Mouse (Mus musculus): ENCODE results near the gene Tnfsf10.
A peak's percentile ranks its signal among the peaks of the same experiment; 100 is the strongest.
"Not testable (repeated sequence)": the region's sequence is repeated elsewhere in the genome, so short reads cannot be mapped to it uniquely, and the experiment has no call there.

Gene Tnfsf10

DNA sequence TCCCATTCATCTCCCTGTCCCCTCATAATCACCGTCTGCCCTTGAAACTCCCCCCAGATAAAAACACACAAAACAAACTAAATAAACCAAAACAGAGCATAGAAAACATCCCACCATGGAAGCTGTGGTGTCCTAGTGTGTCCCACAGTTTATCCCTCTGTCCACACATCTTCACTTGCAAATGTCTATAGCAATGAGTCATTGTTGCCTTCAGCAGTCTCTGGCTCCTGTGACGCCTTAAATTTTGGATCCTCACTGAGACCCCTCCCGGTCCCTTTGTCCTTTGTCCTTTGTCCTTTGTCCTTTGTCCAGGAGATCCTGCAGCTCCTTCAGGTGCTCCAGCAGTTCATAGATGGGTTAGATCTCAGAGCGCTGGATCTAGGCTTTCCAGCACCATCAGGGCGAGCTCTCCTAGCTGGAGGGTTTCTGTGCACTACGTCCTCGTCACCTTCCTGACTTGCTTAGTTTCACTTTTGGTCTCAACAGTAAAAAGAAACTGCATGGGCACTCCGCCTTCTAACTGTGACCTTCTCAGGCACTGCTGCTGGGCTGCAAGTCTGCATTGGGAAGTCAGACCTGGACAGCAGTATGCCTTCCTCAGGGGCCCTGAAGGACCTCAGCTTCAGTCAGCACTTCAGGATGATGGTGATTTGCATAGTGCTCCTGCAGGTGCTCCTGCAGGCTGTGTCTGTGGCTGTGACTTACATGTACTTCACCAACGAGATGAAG is at the start of gene Tnfsf10:
Gene Tnfsf10 (plus strand): TSS at position 470 of the 729 bp plus-strand sequence.
- peak; percentile 60 for DNase-seq (ENCODE audit: low read depth, low spot score)
- H3K36me3 ChIP-seq (ENCODE audit: control insufficient read depth, insufficient read depth, low read length, poor library complexity, severe bottlenecking): no peaks in the 10 kb centered on the region

GRCm38 (mm10) chr3:27267327-27267726 is 49.5 kb upstream of the Tnfsf10 start:
- Histone ChIP-seq H3K27me3 (ENCODE audit: control insufficient read depth, insufficient read depth, low read length, poor library complexity, severe bottlenecking) (no peaks in the 10 kb centered on the region), H3K36me3 (ENCODE audit: control insufficient read depth, insufficient read depth, low read length, poor library complexity, severe bottlenecking) (no peaks in the 10 kb centered on the region)
- no peak for DNase-seq (ENCODE audit: low read depth, low spot score)

More for the DNA sequence above, at the start of gene Tnfsf10:
- no peaks in the 10 kb centered on the region for H3K27me3 ChIP-seq (ENCODE audit: control insufficient read depth, insufficient read depth, low read length, poor library complexity, severe bottlenecking)

DNA sequence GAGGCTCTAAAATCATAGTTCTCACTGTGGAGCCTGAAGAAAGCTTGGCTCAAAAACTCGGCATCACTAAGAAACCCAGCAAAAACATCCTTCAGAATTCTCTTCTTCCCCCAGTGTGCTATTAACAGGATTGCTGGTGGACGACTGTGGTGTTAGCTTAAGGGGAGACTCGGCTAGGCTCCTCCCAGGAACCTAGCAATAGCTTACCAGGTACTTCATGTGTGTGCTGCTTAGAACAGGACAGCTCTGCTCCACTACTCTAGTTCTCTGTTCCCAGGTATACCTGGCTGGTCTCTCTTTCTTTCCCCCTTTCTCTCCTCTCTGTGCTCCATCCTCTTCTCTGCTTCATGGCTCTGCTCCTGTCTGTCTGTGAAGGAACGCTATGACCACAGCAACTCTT is 48.9 kb upstream of the Tnfsf10 start:
- H3K27me3 ChIP-seq (ENCODE audit: control insufficient read depth, insufficient read depth, low read length, poor library complexity, severe bottlenecking): no peaks in the 10 kb centered on the region
- no peak for DNase-seq (ENCODE audit: low read depth, low spot score)
- no peaks in the 10 kb centered on the region for H3K36me3 ChIP-seq (ENCODE audit: control insufficient read depth, insufficient read depth, low read length, poor library complexity, severe bottlenecking)

GRCm38 (mm10) chr3:27269151-27269550 is 47.7 kb upstream of the Tnfsf10 start:
- Histone ChIP-seq H3K27me3 (ENCODE audit: control insufficient read depth, insufficient read depth, low read length, poor library complexity, severe bottlenecking) (no peaks in the 10 kb centered on the region), H3K36me3 (ENCODE audit: control insufficient read depth, insufficient read depth, low read length, poor library complexity, severe bottlenecking) (no peaks in the 10 kb centered on the region)
- no peak for DNase-seq (ENCODE audit: low read depth, low spot score)

DNA sequence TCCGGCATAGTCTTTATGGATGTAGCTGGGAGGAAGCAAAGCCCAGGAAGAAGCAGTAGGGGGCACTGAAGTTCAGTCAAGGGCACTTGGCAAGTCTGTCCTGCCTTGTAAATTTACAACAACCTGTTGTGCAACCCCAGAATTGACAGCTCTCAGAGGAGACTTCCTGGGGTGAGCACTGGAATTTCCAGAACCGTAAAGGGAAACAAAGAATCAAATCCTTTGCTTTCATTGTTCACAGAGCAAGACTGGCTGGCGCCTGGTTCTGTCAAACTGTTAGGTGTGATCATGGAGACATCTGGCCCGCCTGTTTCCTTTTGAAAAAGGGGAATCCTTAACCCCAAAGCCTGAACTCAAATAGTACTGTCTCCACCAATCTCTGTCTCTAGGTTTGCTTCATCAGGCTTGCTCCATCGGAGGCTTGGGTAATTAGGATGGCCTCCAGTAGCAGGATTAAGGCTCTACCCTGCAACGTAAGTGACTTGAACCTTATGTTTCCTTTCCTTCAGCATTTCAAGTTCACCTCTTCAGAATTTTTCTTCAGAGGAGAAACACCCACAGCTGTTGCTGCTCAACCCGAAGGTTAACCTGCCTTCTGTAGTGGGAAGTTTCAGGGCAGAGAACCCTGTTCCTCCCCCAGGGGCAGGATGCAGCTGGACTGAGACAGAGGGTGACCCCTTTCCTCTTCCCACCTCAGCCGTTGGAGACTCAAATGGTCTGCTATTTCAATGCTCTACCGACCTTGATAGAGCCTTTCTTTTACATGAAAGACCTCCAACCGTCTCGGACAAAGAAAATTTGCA is 46.5 kb upstream of the Tnfsf10 start:
- Histone ChIP-seq H3K36me3 (ENCODE audit: control insufficient read depth, insufficient read depth, low read length, poor library complexity, severe bottlenecking) (no peaks in the 10 kb centered on the region), H3K27me3 (ENCODE audit: control insufficient read depth, insufficient read depth, low read length, poor library complexity, severe bottlenecking) (no peaks in the 10 kb centered on the region)
- peak; percentile 36 for DNase-seq (ENCODE audit: low read depth, low spot score)

DNA sequence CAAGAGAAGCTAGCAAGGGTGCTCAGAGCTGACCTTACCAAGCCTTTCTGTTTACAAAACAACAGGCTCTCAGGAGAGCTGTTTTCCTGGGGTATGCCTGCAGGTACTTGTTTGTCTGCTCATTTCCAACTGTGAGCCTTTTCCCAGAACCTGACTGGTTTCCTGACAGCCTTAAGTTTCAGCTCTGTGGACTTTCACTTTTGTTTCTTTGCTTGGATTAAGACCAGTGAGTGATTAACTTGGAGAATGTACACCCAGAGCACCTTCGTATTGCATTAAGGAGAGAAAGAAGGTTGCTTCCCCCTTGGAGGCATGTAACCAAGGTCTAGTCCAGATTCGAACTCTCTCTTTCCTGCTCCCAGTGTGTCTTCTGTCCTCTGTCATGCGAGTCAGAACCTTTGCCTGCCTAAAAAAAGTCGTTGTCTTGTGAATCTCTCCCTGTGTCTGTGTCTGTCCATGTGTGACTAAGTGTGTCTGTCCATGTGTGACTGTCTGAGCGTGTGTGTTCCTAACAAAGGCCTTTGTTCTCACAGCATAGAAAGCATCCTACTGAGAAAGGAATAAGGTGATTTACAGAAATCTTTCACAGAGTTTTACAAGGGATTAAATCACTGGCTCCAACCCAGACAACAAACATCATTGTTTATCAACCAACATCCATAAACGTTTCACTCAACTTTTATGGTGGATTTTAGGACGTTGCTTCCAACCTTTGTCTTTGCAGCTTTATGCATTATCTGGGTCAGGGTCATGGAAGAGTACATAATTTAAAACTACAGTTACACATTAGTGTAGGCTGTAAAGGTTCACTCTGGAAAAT is 43.7 kb upstream of the Tnfsf10 start:
- Histone ChIP-seq H3K36me3 (ENCODE audit: control insufficient read depth, insufficient read depth, low read length, poor library complexity, severe bottlenecking) (no peaks in the 10 kb centered on the region), H3K27me3 (ENCODE audit: control insufficient read depth, insufficient read depth, low read length, poor library complexity, severe bottlenecking) (no peaks in the 10 kb centered on the region)
- DNase-seq (ENCODE audit: low read depth, low spot score): peak; percentile 18

DNA sequence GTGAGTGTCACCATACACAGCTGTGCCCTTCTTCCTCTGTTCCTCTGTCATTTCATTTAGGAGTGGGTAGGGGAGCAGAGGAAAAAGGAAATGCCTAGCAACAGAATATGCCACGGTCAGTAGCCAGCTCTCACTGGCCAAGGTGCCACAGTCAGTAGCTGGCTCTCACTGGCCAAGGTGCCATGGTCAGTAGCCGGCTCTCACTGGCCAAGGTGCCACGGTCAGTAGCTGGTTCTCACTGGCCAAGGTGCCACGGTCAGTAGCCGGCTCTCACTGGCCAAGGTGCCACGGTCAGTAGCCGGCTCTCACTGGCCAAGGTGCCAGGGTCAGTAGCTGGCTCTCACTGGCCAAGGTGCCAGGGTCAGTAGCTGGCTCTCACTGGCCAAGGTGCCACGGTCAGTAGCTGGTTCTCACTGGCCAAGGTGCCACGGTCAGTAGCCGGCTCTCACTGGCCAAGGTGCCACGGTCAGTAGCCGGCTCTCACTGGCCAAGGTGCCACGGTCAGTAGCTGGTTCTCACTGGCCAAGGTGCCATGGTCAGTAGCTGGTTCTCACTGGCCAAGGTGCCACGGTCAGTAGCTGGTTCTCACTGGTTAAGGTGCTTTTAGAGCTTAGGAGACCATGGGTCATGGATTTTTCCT is 37.4 kb upstream of the Tnfsf10 start:
- H3K27me3 ChIP-seq (ENCODE audit: control insufficient read depth, insufficient read depth, low read length, poor library complexity, severe bottlenecking); H3K36me3 ChIP-seq (ENCODE audit: control insufficient read depth, insufficient read depth, low read length, poor library complexity, severe bottlenecking); DNase-seq (ENCODE audit: low read depth, low spot score): not testable (repeated sequence)

- Histone ChIP-seq H3K36me3 (ENCODE audit: control insufficient read depth, insufficient read depth, low read length, poor library complexity, severe bottlenecking) (no peaks in the 10 kb centered on the region), H3K27me3 (ENCODE audit: control insufficient read depth, insufficient read depth, low read length, poor library complexity, severe bottlenecking) (no peaks in the 10 kb centered on the region)
- DNase-seq (ENCODE audit: low read depth, low spot score): no peak
Observed at GRCm38 (mm10) chr3:27280280-27280749, 36.5 kb upstream of the Tnfsf10 start.

DNA sequence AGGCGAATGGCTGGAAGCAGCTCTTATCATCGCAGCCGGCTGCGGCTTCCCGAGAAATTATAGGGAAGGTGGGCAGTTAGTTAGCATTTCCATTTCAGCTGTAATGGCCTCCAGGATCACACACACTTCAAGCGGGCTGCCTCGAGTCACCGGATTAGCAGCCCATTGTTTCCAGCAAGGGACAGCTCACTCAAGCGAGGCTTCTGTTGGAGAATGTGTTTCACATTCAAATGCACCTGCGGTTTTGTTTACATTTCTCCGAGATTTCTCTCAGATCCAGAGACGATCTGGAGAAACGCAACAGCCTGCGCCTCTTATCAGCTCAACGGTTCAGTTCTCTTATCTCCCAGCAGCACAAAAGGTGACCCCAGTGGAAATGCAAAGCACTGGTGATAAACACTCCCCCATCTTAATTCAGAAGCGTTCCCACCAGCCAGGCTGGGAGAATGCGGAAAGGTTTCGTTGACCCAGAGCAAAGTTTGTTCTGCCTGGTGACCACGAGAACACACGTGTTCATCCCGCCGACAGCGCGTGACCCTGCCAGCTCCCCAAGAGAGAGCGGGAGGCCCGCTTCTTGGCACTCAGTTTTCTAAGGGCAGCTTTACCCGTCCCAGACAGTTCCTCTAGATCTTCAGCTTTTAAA is 33.6 kb upstream of the Tnfsf10 start:
- no peak for DNase-seq (ENCODE audit: low read depth, low spot score)
- H3K27me3 ChIP-seq (ENCODE audit: control insufficient read depth, insufficient read depth, low read length, poor library complexity, severe bottlenecking): no peaks in the 10 kb centered on the region

GRCm38 (mm10) chr3:27283796-27284195 is 33.0 kb upstream of the Tnfsf10 start:
- no peaks in the 10 kb centered on the region for H3K36me3 ChIP-seq (ENCODE audit: control insufficient read depth, insufficient read depth, low read length, poor library complexity, severe bottlenecking)
- H3K27me3 ChIP-seq (ENCODE audit: control insufficient read depth, insufficient read depth, low read length, poor library complexity, severe bottlenecking): no peaks in the 10 kb centered on the region
- no peak for DNase-seq (ENCODE audit: low read depth, low spot score)

More for the DNA sequence above, 33.6 kb upstream of the Tnfsf10 start:
- H3K36me3 ChIP-seq (ENCODE audit: control insufficient read depth, insufficient read depth, low read length, poor library complexity, severe bottlenecking): no peaks in the 10 kb centered on the region

GRCm38 (mm10) chr3:27284227-27284626 is 32.6 kb upstream of the Tnfsf10 start:
- no peak for DNase-seq (ENCODE audit: low read depth, low spot score)
- H3K27me3 ChIP-seq (ENCODE audit: control insufficient read depth, insufficient read depth, low read length, poor library complexity, severe bottlenecking): no peaks in the 10 kb centered on the region
- H3K36me3 ChIP-seq (ENCODE audit: control insufficient read depth, insufficient read depth, low read length, poor library complexity, severe bottlenecking): no peaks in the 10 kb centered on the region

GRCm38 (mm10) chr3:27285072-27285471 is 31.8 kb upstream of the Tnfsf10 start:
- DNase-seq (ENCODE audit: low read depth, low spot score): no peak
- Histone ChIP-seq H3K27me3 (ENCODE audit: control insufficient read depth, insufficient read depth, low read length, poor library complexity, severe bottlenecking) (no peaks in the 10 kb centered on the region), H3K36me3 (ENCODE audit: control insufficient read depth, insufficient read depth, low read length, poor library complexity, severe bottlenecking) (no peaks in the 10 kb centered on the region)

DNA sequence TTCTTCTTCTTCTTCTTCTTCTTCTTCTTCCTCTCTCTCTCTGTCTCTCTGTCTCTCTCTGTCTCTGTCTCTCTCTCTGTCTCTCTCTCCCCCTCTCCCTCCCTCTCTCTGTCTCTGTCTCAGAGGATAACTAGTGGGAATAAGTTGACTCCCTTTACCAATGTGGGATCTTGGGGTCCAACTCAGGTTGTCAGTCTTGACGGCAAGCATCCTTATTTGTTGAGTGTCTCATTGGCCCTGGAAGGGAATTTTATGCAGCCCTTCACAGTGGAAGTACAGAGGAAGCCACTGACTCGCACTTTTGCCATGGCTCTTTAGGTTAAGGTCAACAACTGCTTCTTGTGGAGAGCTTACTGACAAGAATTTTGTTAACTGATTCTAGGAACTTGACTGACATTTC is 28.5 kb upstream of the Tnfsf10 start:
- no peaks in the 10 kb centered on the region for H3K36me3 ChIP-seq (ENCODE audit: control insufficient read depth, insufficient read depth, low read length, poor library complexity, severe bottlenecking)
- no peak for DNase-seq (ENCODE audit: low read depth, low spot score)
- H3K27me3 ChIP-seq (ENCODE audit: control insufficient read depth, insufficient read depth, low read length, poor library complexity, severe bottlenecking): no peaks in the 10 kb centered on the region

DNA sequence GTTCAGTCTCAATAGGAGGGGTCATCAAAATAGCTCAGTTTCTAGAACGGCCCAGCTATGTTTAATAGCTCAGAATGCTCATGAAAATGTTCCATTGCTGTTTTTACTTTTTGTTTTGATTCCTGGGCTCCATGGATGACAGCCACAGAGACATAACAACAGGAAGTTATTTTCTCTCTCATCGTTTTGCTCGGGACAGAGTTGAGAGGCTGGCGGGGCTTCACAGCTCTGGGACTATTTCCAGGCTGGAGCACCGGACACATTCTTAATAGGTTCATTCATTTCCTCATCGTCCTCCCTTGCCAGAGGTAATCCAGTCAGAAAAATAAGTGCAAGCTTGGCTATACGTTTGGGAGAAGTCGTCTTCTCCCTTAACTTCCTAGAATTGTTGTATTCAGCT is 27.9 kb upstream of the Tnfsf10 start:
- H3K27me3 ChIP-seq (ENCODE audit: control insufficient read depth, insufficient read depth, low read length, poor library complexity, severe bottlenecking): no peaks in the 10 kb centered on the region
- no peak for DNase-seq (ENCODE audit: low read depth, low spot score)
- no peaks in the 10 kb centered on the region for H3K36me3 ChIP-seq (ENCODE audit: control insufficient read depth, insufficient read depth, low read length, poor library complexity, severe bottlenecking)
